9 mouse cellular contexts compared by ENCODE assay signal in genomic region chr6:89333964-89334702, GRCm38 (mm10). TPM values are rescaled to one million over a fixed set of nuclear protein-coding genes. Genes with fewer than 3 reads are reported as not detected.
DNase-seq lines count a peak whose midpoint lies in the region; ATAC-seq and TF ChIP-seq lines count a peak whose summit lies in the region.
"Had no signal": no experiment of that assay in that cellular context is flagged by ENCODE, and none has a peak within 500 bp of the region (broad histone marks: within the 10 kb centered on the region; RNA-seq: fewer than 3 reads in every experiment).

No protein-coding gene starts in this region.

- intact Hi-C loops in heart, adult 2 months (cut with DNase I): no loop called here
- intact Hi-C loops in gastrocnemius, postnatal 36 days (cut with DNase I): no loop called here

- H3K79me2 ChIP-seq in heart, adult 2 months (replicated peaks; ENCODE audit: control insufficient read depth, insufficient read depth, low read length): no peaks in the 10 kb centered on the region

- H3K9ac ChIP-seq in embryonic facial prominence, embryonic 14.5 days (ENCODE audit: low read depth, low read length): no peak overlapping the region
- no peak overlapping the region for H3K9ac ChIP-seq in hindbrain, embryonic 16.5 days (ENCODE audit: low read depth, low read length)
- H3K9ac ChIP-seq in neural tube, embryonic 11.5 days (ENCODE audit: low read length): no peak overlapping the region
- H3K9ac ChIP-seq in heart, adult 2 months (ENCODE audit: low read depth, low read length): no peak overlapping the region
- H3K9ac ChIP-seq: liver, embryonic 15.5 days had no signal

- H3K4me1 ChIP-seq in embryonic facial prominence, embryonic 14.5 days (ENCODE audit: control insufficient read depth, insufficient read depth, low read length): no peaks in the 10 kb centered on the region
- H3K4me1 ChIP-seq in hindbrain, embryonic 16.5 days (ENCODE audit: control insufficient read depth, insufficient read depth, low read depth, low read length): peaks cover 15% of the 10 kb centered on the region
- peaks cover 15% of the 10 kb centered on the region; the same call in 1 of the 2 replicates for H3K4me1 ChIP-seq in neural tube, embryonic 11.5 days (ENCODE audit: control insufficient read depth, insufficient read depth, low read length)
- peaks cover 3% of the 10 kb centered on the region; the same call in 1 of the 2 replicates for H3K4me1 ChIP-seq in heart, adult 2 months (ENCODE audit: control insufficient read depth, insufficient read depth, low read length)
- H3K4me1 ChIP-seq: liver, embryonic 15.5 days had no signal

- H3K9me3 ChIP-seq in embryonic facial prominence, embryonic 14.5 days (ENCODE audit: control insufficient read depth, low read length): no peaks in the 10 kb centered on the region
- no peaks in the 10 kb centered on the region for H3K9me3 ChIP-seq in hindbrain, embryonic 16.5 days (ENCODE audit: control insufficient read depth, low read length)
- no peaks in the 10 kb centered on the region for H3K9me3 ChIP-seq in neural tube, embryonic 11.5 days (ENCODE audit: control insufficient read depth, low read length)
- H3K9me3 ChIP-seq: liver, embryonic 15.5 days had no signal

- TF ChIP-seq EP300 in heart, adult 2 months (IDR thresholded peaks at IDR 0.05; ENCODE audit: insufficient read depth, low read depth, low read length): no peak

- ATAC-seq in embryonic facial prominence, embryonic 14.5 days (ENCODE audit: low read depth): peak; percentile 23
- ATAC-seq in hindbrain, embryonic 16.5 days: peak; percentile 81
- ATAC-seq in neural tube, embryonic 11.5 days (ENCODE audit: insufficient read depth, low FRiP score, low TSS enrichment): peak; percentile 90

- no peak for TF ChIP-seq POLR2A in heart, adult 2 months (IDR thresholded peaks at IDR 0.05; ENCODE audit: insufficient read depth, low read depth, low read length)

- TF ChIP-seq CTCF in heart, adult 2 months (IDR thresholded peaks at IDR 0.05): no peak

- H3K4me2 ChIP-seq in embryonic facial prominence, embryonic 14.5 days (ENCODE audit: low read depth, low read length): no peak overlapping the region
- no peak overlapping the region for H3K4me2 ChIP-seq in hindbrain, embryonic 16.5 days (ENCODE audit: low read length)
- H3K4me2 ChIP-seq in neural tube, embryonic 11.5 days (ENCODE audit: low read depth): no peak overlapping the region
- H3K4me2 ChIP-seq: liver, embryonic 15.5 days had no signal

- peaks cover 99% of the 10 kb centered on the region for H3K36me3 ChIP-seq in embryonic facial prominence, embryonic 14.5 days (ENCODE audit: control insufficient read depth, insufficient read depth, low read length)
- H3K36me3 ChIP-seq in hindbrain, embryonic 16.5 days (ENCODE audit: control insufficient read depth, insufficient read depth, low read length): peaks cover 59% of the 10 kb centered on the region
- H3K36me3 ChIP-seq in neural tube, embryonic 11.5 days (ENCODE audit: control insufficient read depth, insufficient read depth, low read length): peaks cover 47% of the 10 kb centered on the region
- no peaks in the 10 kb centered on the region for H3K36me3 ChIP-seq in heart, adult 2 months (ENCODE audit: control insufficient read depth, insufficient read depth, low read length)

- WGBS in embryonic facial prominence, embryonic 14.5 days: 77% methylated on average over 12 of the region's 12 CpGs
- WGBS in hindbrain, embryonic 16.5 days: 35% methylated on average over 12 of the region's 12 CpGs
- WGBS in neural tube, embryonic 11.5 days: 68% methylated on average over 12 of the region's 12 CpGs
- WGBS in heart, adult 2 months: 91% methylated on average over 12 of the region's 12 CpGs

- DNase-seq in embryo, embryonic 10 days (ENCODE audit: low spot score): peak; percentile 90
- DNase-seq in embryonic facial prominence, embryonic 14.5 days (ENCODE audit: low spot score): peak; percentile 40
- peak; percentile 88 for DNase-seq in neural tube, embryonic 11.5 days (ENCODE audit: low spot score)
- no peak for DNase-seq in heart, adult 2 months
- DNase-seq in gastrocnemius, postnatal 36 days: no peak
- DNase-seq in spleen, adult 12 weeks (ENCODE audit: low spot score): no peak
- DNase-seq: spleen, adult 18-20 months had no signal

- no peaks in the 10 kb centered on the region for H3K27me3 ChIP-seq in embryonic facial prominence, embryonic 14.5 days (replicated peaks; ENCODE audit: control insufficient read depth, insufficient read depth, low read length)
- no peaks in the 10 kb centered on the region for H3K27me3 ChIP-seq in hindbrain, embryonic 16.5 days (replicated peaks; ENCODE audit: control insufficient read depth, insufficient read depth, low read length)
- no peaks in the 10 kb centered on the region for H3K27me3 ChIP-seq in neural tube, embryonic 11.5 days (ENCODE audit: control insufficient read depth, insufficient read depth, low read length)
- no peaks in the 10 kb centered on the region for H3K27me3 ChIP-seq in heart, adult 2 months (ENCODE audit: control insufficient read depth, insufficient read depth, low read length)
- H3K27me3 ChIP-seq: liver, embryonic 15.5 days had no signal

- no peak overlapping the region for H3K4me3 ChIP-seq in embryonic facial prominence, embryonic 14.5 days (ENCODE audit: low read depth, low read length)
- no peak overlapping the region for H3K4me3 ChIP-seq in hindbrain, embryonic 16.5 days (ENCODE audit: low read length)
- no peak overlapping the region for H3K4me3 ChIP-seq in neural tube, embryonic 11.5 days (ENCODE audit: low read depth, low read length)
- H3K4me3 ChIP-seq in heart, adult 2 months: no peak overlapping the region
- H3K4me3 ChIP-seq: liver, embryonic 15.5 days had no signal

- H3K27ac ChIP-seq in embryonic facial prominence, embryonic 14.5 days (replicated peaks; ENCODE audit: low read depth, low read length): no peak overlapping the region
- peak overlapping the region; percentile 56; the same call in 1 of the 2 replicates for H3K27ac ChIP-seq in hindbrain, embryonic 16.5 days (ENCODE audit: low read depth, low read length)
- H3K27ac ChIP-seq in neural tube, embryonic 11.5 days (ENCODE audit: low read depth, low read length): peak overlapping the region; percentile 54; the same call in 1 of the 2 replicates
- no peak overlapping the region for H3K27ac ChIP-seq in heart, adult 2 months
- H3K27ac ChIP-seq: liver, embryonic 15.5 days had no signal

RNA-seq across cellular contexts. Expression of gene Plxna1, which starts 28.3 kb away (rescaled TPM):
- 31.7 and 31.8 TPM in 2 replicates for polyA plus RNA-seq in embryonic facial prominence, embryonic 14.5 days (2014; fragmentation: Nextera tagmentation; extraction: Ambion mirVana)
- polyA plus RNA-seq in hindbrain, embryonic 16.5 days (2015; fragmentation: Nextera tagmentation; extraction: Ambion mirVana): 21.6 and 44.7 TPM in 2 replicates
- 32.8 and 38.3 TPM in 2 replicates for polyA plus RNA-seq in neural tube, embryonic 11.5 days (2014; fragmentation: Nextera tagmentation; extraction: Ambion mirVana)
- 10 to 100 TPM; 17.3 to 21.9 TPM for total RNA-seq in heart, adult 2 months (2021)
- 19.9 and 29.3 TPM in 2 replicates for polyA plus RNA-seq in heart, adult 2 months (2012; rRNA removed)
- 10 to 100 TPM; 11.1 to 18.1 TPM for total RNA-seq in gastrocnemius, postnatal 36 days (2021)

Comparison
In these comparisons a context has a peak if more than half of its experiments do, and no peak if none do; other contexts are left out.
1. DNase-seq: peak in embryo, embryonic 10 days (single experiment), embryonic facial prominence, embryonic 14.5 days (single experiment) and neural tube, embryonic 11.5 days (single experiment); none in heart, adult 2 months (0 of 2), gastrocnemius, postnatal 36 days (0 of 2) and spleen, adult 12 weeks (single experiment).
2. ATAC-seq: peak in every context shown above with its lines; median percentile 90 in neural tube, embryonic 11.5 days; 81 in hindbrain, embryonic 16.5 days; 23 in embryonic facial prominence, embryonic 14.5 days.
3. H3K27ac ChIP-seq: peak in hindbrain, embryonic 16.5 days (single experiment) and neural tube, embryonic 11.5 days (single experiment); none in embryonic facial prominence, embryonic 14.5 days (single experiment) and heart, adult 2 months (single experiment).